Mouse (Mus musculus) left cerebral cortex, postnatal 14 days (tissue): ENCODE measurements at regions not wholly inside any gene's neighbourhood (a gene's known extent, or its start where the extent isn't known, plus 50 kb on each side); places are given as distances from the start of the nearest gene placed in this dataset.

Source experiments
- DNase-seq, 2 experiments: peaks; one replicate each; pipeline ENCODE4 v3.0.0; 2021 to 2022; ENCODE audit warnings: low spot score in 2 of 2, mixed read lengths in 1 of 2
- intact Hi-C: fragments of 180-260 bp; cut with DNase I; formaldehyde crosslinking; loops from one replicate; pipeline ENCODE4 v1.15.1; 2025

DNA sequence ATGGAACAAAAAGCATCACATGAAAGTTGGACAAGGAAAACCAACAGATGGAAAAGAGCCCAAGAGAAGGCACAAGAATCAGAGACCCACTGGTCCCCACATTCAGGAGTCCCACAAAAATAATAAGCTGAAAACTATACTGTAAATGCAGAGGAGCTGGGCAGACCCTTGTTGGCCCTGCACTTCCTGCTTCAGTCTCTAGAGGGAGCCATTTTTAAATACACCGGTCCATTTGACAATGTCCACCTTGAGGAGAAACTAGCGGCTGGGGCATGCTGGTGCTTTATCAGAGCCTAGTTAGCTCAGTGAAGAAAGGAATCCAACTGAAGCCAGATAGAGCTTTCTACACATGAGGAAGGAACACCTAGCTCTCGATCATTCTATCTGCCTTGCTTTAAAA, 90.1 kb upstream of the Tmem150c start:
- no peak for DNase-seq
- intact Hi-C loops: no loop called here

DNA sequence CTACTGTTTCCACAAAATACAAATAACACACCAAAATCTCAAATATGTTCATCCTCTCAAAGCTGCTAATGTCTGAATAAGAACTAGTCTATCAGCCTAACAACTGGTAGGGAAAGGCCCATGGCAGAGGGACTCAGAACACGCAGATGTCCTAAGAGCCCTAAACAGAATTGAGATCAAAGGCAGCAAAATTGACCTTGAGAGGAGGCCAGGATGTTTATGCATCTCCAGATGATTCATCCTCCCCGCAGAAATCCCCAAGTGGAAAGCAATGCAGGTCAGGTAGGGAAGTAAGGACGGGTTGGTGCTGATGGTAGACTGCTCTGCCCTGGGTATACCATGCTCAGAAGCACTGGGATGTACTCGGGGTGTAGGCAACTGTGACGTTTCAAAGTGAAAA, 89.0 kb upstream of the Tmem150c start:
- intact Hi-C loops: no loop called here
- DNase-seq: no peak

DNA sequence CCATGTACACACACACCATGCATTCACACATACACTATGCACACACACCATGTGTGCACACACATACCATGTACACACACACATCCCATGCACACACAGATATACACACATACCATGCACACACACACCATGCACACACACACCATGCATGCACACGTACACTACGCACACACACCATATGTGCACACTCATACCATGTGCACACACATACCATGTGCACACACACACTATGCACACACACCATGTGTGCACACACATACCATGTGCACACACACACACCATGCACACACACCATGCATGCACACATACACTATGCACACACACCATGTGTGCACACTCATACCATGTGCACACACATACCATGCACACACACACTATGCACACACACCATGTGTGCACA, 87.1 kb upstream of the Tmem150c start:
- intact Hi-C loops: no loop called here
- DNase-seq: no peak

DNA sequence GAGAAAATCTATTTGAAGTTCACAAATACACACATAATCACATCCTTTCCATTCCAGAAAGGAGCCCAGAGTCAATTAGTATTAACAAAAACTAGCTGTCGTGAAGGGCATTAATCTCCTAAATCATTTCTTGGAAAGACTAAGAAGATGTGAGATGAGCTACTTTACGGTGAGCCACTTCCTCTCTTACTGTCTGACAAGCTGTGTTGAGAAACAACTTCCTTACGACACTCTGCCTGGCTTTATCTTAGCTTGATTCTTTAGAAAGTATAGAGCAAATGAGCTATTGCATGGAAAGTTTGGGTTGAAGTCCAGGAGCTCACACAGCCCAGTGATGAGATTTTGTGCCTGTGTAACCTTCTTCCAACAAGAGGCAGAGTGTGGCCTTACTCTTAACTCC, 85.2 kb upstream of the Tmem150c start:
- DNase-seq: no peak
- intact Hi-C loops: no loop called here

DNA sequence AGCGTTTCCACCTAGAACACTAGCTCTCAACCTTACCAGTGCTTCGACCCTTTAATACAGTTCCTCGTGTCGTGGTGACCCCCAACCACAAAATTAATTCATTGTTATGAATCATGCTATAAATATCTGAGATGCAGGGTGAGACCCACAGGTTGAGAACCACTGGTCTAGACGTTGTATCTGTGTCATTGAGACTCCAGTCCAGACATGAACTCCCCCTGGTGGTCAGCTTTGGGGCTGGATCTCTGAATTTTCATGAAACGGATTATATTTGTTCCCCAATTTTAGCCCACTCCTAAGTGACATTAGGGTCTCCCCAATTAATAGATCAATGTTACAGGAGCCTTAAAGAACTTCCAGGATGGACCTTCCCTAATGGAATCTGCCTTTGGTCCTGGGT, 81.3 kb upstream of the Tmem150c start:
- intact Hi-C loops: loop anchor here (2.0 kb wide), 2 partner anchors 74 to 170 kb away; no protein-coding TSS in a partner anchor
- peak in 1 of 2 experiments; percentile 52 for DNase-seq

DNA sequence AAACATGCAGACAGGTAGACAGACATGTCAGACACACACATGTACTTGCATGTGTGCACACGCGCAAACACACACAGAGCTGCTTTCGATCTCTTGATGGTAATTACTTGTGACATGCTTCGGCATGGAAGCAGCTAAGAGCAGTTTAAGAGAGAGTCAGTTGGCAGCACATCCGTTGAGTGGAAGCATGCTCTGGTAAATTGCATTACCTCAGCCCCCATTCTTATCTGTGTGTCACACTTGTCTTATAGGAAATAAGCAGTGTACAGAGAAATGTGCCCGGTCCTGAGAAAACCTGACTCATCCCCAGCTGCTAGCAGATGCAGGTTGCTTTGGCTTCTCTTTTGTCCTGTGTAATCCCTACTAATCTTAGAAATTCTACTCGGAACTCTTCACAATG, 80.0 kb upstream of the Tmem150c start:
- DNase-seq: no peak
- intact Hi-C loops: loop anchor here (2.0 kb wide), 2 partner anchors 73 to 169 kb away; no protein-coding TSS in a partner anchor

DNA sequence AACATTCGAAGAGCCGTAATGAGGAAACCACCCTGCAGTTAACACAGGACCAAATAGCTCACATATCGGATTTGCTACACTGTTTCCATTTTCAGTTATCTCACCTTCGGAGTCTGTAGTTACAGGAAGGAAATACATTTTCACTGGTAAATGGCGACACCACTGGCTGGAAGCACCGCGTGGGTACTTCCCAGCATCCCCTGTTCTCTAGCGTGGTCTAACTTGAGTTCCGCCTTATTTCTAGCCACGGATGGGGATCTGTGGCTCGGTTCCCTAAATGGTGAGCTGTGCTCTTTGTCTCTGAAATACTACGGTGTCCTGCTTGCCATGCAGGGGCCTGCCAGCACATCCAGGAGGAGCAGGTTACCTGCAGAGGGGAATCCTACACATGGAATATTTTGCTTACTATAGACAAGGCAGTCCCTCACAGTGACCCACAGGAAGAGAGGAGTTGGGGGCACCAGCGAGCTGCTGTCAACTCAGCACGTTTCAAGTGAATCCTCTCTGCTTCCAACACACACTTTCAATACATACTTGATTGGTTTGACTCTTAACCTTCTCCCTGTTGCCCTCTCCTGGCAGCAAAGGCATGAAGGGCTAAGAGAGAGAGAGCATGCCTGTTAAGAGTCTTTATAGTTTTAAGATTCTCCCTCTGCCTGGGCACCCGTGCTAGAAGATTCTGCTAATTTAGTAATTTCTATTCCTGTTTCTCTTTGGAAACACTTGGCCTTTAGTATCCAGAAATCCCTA, 78.9 kb upstream of the Tmem150c start:
- DNase-seq: no peak
- intact Hi-C loops: no loop called here

DNA sequence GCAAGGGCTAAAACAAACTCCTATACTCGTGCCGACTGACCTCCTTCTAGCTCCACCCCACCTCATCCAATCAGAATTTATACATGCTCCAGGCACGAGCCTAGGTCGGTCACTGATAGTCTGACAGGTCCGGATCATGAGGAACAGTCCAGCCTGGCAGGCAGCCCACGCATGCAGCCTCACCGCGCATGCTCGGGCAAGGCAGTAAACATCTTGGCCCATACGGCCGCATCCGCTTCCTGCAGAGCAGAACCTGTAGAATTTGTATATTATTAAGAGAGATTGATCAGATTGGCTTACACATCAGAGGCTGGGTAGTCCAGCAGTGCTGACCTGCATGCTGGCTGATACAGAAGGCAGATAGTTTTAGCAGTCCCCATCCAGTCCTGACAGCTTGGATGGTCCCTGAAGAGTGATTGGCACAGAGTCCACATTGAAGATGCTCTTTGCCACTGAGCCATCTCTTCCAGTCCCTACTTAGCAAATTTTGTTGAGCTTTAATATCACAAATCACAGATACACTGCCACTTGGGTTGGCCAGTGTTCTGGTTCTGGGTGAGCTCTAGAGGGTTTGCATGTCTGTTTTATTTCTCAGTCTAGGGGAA, 78.2 kb upstream of the Tmem150c start:
- DNase-seq: no peak
- intact Hi-C loops: no loop called here

DNA sequence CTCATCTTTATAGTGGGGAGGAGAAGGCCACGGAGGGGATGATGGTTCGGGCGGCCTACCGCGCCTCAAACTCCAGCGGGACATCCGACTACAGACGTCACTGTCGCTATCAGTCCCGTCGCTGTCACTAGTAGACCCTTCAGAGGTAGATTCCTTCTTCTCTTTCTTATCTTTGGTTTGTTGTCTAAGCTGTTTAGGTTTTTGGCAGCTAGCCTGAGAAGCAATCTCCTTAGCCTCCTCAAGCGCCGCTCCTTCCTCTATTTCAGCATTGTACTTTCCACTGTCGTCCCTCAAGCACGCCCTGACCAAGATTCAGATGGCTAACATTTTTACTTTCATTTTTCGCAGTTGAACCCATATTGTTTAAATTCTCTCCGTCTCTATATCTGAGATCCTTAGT, 76.7 kb upstream of the Tmem150c start:
- intact Hi-C loops: no loop called here
- no peak for DNase-seq

DNA sequence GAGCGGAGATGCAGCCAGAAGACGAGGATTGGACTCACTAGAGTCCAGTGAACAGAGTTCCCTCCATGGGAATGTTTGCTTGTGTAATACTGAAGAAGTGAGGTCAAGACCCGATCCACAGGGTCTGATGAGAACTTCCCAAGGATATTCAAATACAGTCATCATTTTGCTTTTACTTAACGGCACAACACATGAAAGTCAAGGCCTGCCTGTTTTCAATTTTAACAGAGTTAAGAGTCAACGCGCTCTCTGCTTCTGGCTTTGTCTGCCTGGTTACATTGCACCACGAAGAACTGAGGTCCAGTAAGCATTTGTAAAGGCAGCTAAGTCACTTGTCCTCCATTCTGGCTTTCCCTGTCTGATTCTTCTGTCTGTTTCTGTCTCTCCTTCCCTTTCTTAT, 72.5 kb upstream of the Tmem150c start:
- intact Hi-C loops: no loop called here
- DNase-seq: no peak

DNA sequence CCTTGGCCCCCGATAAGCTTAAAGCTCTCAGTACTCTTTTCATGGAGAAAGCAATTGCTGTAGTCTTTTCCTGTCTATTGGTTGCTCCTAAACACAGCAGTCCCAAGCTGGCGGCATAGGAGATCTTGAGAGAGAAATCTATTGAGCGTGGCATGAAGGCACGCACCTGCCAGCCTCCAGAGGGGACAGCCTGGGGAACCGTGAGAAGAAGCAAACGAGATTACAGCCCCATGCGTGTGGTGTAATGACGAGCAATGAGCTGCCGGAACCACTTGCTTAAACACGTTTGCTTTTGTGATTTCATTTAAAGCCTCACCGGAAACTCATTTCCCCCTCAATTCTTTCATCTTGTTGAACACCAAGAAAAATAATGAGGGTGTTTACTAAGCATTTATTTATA, 72.0 kb upstream of the Tmem150c start:
- no peak for DNase-seq
- intact Hi-C loops: no loop called here

DNA sequence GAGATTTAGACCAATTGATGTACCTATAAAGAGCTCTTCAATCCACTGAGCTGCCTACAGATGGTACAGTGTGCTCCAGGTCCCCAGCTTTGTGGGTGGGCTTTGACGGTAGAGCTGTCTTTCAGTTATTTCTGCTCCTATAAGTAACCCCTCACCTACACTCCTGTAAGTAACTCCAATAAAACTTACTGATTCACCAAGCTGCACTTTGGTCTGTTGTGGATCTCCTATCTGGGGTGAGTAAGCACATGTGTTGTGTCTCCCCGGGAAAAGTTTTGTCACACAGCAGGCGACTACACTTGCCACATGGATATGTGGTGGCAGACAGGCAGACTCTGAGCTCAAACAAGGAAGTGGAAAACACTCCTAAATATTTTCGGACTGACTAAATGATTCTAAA, 70.4 kb upstream of the Tmem150c start:
- intact Hi-C loops: no loop called here
- no peak for DNase-seq

DNA sequence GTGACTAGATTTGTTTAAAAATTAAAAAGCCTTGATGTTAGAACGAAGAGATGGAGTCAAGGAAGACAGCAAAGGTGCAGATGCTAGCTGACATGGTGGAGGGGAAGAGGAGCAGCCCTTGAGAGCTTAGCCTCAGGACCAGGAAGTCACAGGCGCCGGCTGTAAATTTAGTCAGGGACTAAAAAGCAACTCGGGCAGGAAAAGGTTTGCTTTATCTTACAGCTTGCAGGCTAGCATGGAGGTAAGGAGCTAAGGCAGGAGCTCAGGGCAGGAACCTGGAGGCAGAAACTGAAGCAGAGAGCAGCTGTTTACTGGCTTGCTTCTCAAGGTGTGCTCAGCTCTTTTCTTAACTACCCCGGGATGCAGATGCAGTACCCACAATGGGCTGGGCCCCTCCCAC, 68.3 kb upstream of the Tmem150c start:
- intact Hi-C loops: no loop called here
- DNase-seq: no peak

DNA sequence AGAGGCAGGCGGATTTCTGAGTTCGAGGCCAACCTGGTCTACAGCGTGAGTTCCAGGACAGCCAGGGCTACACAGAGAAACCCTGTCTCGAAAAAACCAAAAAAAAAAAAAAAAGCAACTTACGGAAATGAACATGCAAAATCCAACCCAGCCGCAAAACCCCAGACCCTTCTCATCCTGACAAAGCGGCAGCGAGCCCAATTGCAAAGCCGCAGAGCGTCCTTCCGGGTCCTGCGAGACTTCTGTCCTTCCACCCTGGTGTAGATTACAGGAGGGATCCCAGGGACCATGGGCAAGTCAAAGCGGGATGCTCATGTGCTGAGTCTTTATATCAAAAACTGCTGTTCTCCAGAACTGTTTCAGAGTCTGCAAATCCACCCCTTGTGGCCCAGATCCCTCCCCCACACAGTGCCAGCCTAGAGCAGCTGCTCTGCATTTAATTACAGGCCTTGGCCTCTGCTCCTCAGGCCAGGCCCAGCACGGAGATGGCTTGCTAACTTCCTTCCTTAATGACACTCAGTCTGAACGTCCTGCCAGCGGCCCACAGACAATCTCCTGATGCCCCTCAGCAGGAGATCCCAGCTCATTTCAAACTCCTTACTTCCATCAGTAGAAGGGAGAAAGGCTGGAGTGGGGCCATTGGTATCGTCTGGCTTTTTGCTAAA, 67.1 kb upstream of the Tmem150c start:
- intact Hi-C loops: no loop called here
- DNase-seq: no peak

DNA sequence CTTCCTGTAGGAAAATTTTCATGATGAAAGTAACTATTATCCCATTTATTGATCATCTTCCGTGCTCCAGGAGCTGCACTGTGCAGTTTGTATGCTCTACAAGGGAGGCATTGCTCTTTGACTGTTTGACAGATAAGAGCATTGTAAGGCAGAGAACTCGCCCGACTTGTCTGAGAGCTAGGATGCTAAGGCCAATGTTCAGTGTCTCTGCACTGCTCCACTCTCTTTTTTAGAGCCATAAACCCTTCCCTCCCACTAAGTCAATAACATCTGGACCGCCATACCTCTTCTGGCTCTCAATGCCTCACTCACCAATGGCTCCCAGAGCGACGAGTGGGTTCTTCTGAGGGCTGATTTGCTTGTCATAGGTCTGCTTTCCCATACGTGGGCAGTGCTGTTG, 65.9 kb upstream of the Tmem150c start:
- intact Hi-C loops: no loop called here
- DNase-seq: no peak

DNA sequence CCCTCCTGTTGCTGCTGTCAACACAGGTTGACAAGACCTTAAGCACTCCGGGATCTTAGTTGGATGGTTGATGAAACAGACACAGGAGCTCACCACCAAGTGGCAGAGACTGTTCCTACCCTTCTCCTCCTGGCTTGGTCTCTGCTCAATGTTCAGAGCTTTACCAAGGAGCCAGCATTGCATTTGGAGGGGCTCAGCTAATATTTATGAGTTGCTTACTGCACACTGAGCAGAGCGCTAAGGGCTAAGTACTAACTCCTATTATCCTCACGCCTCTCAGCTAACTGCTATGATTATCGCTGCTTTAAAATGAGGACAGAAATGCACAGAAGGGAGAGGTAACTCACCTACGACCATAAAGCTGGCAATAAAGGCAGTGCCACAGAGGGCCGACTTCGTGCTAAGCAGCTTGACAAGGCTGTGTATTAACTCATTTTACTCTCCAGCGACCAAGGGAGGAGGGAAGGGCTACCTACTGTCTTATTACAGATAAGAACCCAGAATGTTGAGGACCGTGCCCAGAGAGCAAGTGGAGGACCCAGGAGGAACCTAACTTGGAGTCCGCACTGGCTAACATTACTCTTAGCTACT, 65.3 kb upstream of the Tmem150c start:
- intact Hi-C loops: no loop called here
- DNase-seq: no peak

DNA sequence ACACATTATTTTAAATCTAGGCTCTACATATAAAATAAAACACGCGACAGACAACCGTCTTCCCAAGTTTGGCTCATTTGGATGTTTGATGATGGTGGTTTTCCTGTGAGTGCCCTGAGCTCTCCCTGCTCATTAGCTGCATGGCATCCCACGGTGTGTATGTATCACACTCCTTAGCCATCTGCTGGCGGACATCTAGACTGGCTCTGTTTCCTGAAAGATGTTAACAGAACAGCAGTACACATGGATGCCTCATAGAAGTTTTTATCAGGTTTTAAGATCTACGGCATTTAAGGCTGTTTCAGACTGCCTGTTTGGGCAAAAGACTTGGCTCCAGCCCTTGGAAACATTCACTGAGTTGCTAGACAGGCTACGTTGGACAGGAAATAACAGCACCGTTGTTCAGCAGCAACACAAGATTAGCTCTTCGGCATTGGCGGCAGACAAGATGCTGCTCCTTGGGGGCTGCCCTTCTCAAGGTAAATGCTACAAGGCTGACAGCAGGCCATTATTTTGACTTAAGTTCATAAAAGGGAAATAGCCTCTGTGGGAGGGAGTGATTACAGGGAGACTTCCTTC, 61.5 kb upstream of the Tmem150c start:
- no peak for DNase-seq
- intact Hi-C loops: no loop called here

DNA sequence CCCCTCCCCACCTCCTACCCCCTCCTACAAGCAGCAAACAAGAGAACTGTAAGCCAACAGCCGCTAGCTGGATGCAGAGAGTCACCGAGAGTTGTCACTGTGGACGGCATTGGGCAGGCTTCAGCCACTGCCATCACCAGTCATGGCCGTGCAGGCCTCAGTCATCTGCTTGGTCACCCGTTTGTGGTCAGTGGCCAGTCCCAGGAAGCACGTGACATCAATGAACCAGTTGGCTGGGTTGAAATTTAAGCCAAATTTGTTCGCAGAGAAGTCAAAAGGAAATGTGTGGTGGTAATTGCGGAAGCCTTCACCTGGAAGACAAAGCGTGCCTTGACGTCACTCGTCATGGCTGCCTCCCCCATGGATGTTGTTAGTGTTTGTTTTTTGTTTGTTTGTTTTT, 60.7 kb upstream of the Tmem150c start:
- intact Hi-C loops: no loop called here
- no peak for DNase-seq

DNA sequence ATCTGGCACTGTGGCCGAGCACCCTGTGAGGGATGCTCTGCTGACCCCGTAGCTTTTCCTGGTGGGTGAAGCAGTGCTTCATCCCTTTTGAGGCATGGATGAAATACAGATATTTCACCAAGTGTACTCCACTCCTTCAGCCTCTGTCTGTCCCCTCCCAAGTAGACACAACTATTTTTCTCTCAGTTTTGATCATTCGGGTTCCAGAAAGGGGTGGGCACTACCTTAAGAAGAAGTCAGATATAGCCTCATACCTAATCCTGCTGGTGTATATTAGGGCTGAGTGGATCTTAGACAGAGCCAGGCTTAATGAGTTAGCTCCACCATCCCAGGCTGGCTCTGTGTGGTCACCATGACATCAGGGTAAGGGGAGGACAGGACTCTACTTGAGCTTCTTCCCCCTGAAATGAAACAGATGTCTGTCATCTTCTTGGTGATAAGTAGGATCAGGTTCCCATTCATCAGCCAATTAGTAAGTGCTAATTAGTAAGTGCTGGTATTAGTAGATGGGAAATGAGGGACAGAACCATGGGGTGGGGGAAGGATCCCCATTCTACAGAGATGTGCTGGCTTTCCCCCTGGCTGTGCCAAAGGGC, 58.7 kb upstream of the Tmem150c start:
- DNase-seq: no peak
- intact Hi-C loops: no loop called here
